Mouse (Mus musculus) E14TG2a.4 (cell line): Measurements from ENCODE around the gene Pou2f1.

Experiments used
- H3K27me3 ChIP-seq: 2 replicates; pipeline ENCODE4 v1.6.1; 2014; ENCODE audit warnings: low read length, control low read depth; ENCODE audit not compliant: insufficient read depth
- H3K36me3 ChIP-seq: 2 replicates; pipeline ENCODE4 v1.6.1; 2014; ENCODE audit warnings: low read length, control low read depth; ENCODE audit not compliant: insufficient read depth
- H3K4me1 ChIP-seq: replicated peaks from 2 replicates; pipeline ENCODE4 v1.6.1; 2014; ENCODE audit warnings: low read depth, low read length, control low read depth
- H3K4me3 ChIP-seq: replicated peaks from 2 replicates; pipeline ENCODE4 v1.5.1; 2014; ENCODE audit warnings: mild to moderate bottlenecking, low read length
- H3K9me3 ChIP-seq: 2 replicates; pipeline ENCODE4 v1.6.1; 2014; ENCODE audit warnings: low read length, control low read depth
- CTCF ChIP-seq: conservative IDR thresholded peaks from 2 replicates; pipeline ENCODE4 v1.5.1; 2014; ENCODE audit warnings: low read length
- NANOG ChIP-seq: IDR thresholded peaks from 2 replicates; pipeline ENCODE4 v1.6.1; 2014; ENCODE audit warnings: borderline replicate concordance, low read length, mixed read lengths
- POU5F1 ChIP-seq: IDR thresholded peaks from 2 replicates; pipeline ENCODE4 v1.6.1; 2014; ENCODE audit warnings: low read length, borderline replicate concordance

Pou2f1 gene

DNA sequence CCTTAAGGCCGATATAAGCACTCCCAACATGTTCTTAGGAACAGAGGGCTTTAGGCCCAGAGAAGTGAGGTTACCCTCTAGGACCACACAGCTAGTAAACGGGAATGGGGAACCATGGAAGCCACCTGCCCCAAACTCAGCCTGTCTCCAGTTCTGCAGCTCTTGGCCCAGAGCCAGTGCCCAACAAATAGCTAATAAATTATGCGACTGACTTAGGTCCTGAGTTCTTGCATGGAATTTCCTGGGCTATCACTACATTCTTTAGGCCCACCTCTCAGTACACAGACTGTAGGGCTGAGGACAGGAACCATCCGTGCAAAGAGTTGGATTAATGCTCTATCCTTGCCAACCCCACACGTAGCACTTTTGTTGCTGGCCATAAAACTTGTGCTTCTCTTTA lies 150.3 kb downstream of the Pou2f1 start:
- H3K27me3 ChIP-seq: peaks cover 47% of the 10 kb centered on the region
- no peaks in the 10 kb centered on the region for H3K9me3 ChIP-seq
- H3K4me1 ChIP-seq: 0 out of 2 replicates have a peak, but pooled peaks cover 3% of the 10 kb centered on the region
- no peak overlapping the region for H3K4me3 ChIP-seq
- TF ChIP-seq CTCF (no peak), POU5F1 (no peak), NANOG (no peak)
- H3K36me3 ChIP-seq: no peaks in the 10 kb centered on the region

GRCm38 (mm10) chr1:165849458-165850445 lies 152.7 kb downstream of the Pou2f1 start:
- peaks cover 15% of the 10 kb centered on the region for H3K4me1 ChIP-seq
- H3K36me3 ChIP-seq: no peaks in the 10 kb centered on the region
- no peaks in the 10 kb centered on the region for H3K9me3 ChIP-seq
- peaks cover 62% of the 10 kb centered on the region for H3K27me3 ChIP-seq
- TF ChIP-seq NANOG (no peak), CTCF (no peak), POU5F1 (no peak)
- H3K4me3 ChIP-seq: no peak overlapping the region

DNA sequence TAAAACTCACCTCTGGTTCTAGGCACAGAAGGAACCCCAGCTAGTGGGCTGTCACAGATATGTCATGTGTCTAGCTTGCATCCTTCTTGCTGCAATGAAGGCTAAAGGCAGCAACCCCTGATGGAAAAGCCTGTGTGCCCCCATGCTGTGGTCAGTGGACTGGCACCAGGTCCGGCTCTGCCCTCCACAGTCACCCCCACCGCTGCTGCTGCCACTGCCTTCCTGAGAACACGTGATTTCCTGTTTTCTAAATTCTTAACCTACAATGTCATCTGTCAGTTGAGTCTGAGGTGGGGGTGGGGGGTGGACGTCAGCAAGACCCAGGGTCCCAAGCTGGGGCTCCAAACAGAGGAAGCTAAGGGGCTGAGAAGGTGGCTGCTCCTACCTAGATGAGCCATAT lies 153.6 kb downstream of the Pou2f1 start:
- Histone ChIP-seq H3K4me1 (peaks cover 20% of the 10 kb centered on the region), H3K36me3 (no peaks in the 10 kb centered on the region), H3K9me3 (peaks cover under 1% of the 10 kb centered on the region; the same call in 1 of the 2 replicates), H3K4me3 (no peak overlapping the region), H3K27me3 (peaks cover 71% of the 10 kb centered on the region)
- TF ChIP-seq NANOG (no peak), CTCF (no peak), POU5F1 (no peak)

- TF ChIP-seq POU5F1 (no peak), CTCF (no peak), NANOG (no peak)
- no peak overlapping the region for H3K4me3 ChIP-seq
- no peaks in the 10 kb centered on the region for H3K36me3 ChIP-seq
- peaks cover 75% of the 10 kb centered on the region for H3K27me3 ChIP-seq
- peaks cover 5% of the 10 kb centered on the region; the same call in 1 of the 2 replicates for H3K9me3 ChIP-seq
- H3K4me1 ChIP-seq: peaks cover 20% of the 10 kb centered on the region
Observed at GRCm38 (mm10) chr1:165848417-165848816, 154.1 kb downstream of the Pou2f1 start.

- Histone ChIP-seq H3K36me3 (no peaks in the 10 kb centered on the region), H3K27me3 (peaks cover 82% of the 10 kb centered on the region), H3K4me3 (peak overlapping the region; percentile 68), H3K4me1 (peaks cover 28% of the 10 kb centered on the region), H3K9me3 (peaks cover 9% of the 10 kb centered on the region)
- TF ChIP-seq POU5F1: no peak
- no peak for TF ChIP-seq CTCF
- no peak for TF ChIP-seq NANOG
Observed at GRCm38 (mm10) chr1:165845366-165845765, 157.1 kb downstream of the Pou2f1 start.

GRCm38 (mm10) chr1:165844956-165845355 lies 157.5 kb downstream of the Pou2f1 start:
- peak overlapping the region; percentile 68 for H3K4me3 ChIP-seq
- H3K36me3 ChIP-seq: no peaks in the 10 kb centered on the region
- peaks cover 9% of the 10 kb centered on the region for H3K9me3 ChIP-seq
- peaks cover 85% of the 10 kb centered on the region for H3K27me3 ChIP-seq
- TF ChIP-seq POU5F1 (no peak), CTCF (no peak), NANOG (no peak)
- peaks cover 28% of the 10 kb centered on the region for H3K4me1 ChIP-seq

- Histone ChIP-seq H3K4me3 (peak overlapping the region; percentile 68), H3K36me3 (no peaks in the 10 kb centered on the region), H3K4me1 (peaks cover 28% of the 10 kb centered on the region), H3K27me3 (peaks cover 89% of the 10 kb centered on the region), H3K9me3 (peaks cover 9% of the 10 kb centered on the region)
- TF ChIP-seq NANOG (no peak), POU5F1 (no peak), CTCF (no peak)
Observed at GRCm38 (mm10) chr1:165844466-165844951, 158.0 kb downstream of the Pou2f1 start.

DNA sequence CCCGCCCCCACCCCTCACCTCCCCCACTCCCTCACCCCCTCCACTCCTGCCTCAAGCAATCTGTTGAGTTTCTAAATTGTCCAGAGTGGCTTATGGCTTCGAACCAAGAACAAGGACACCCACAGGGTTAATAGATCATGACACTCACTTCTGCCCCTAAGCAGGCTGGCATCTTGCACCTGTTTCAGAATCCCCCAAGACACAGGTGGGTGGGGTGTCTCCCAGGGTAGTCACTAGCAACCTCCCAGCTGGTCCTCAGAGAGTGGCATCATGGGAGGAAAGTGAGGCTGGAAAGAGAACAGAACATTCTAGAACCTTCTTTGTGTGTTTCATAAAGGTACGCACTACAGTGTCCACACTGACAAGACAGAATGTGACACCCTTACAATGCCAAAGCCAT lies 158.9 kb downstream of the Pou2f1 start:
- no peak for TF ChIP-seq CTCF
- TF ChIP-seq POU5F1: no peak
- TF ChIP-seq NANOG: no peak
- H3K9me3 ChIP-seq: peaks cover 9% of the 10 kb centered on the region
- peaks cover 28% of the 10 kb centered on the region for H3K4me1 ChIP-seq
- no peak overlapping the region for H3K4me3 ChIP-seq
- H3K27me3 ChIP-seq: peaks cover 86% of the 10 kb centered on the region
- H3K36me3 ChIP-seq: no peaks in the 10 kb centered on the region
